Mouse (Mus musculus): Measurements from ENCODE around the gene Tnfaip2.

GRCm38 (mm10) chr12:111434745-111435327 lies 7.4 kb upstream of the Tnfaip2 start:
- TF ChIP-seq CTCF (IDR thresholded peaks at IDR 0.05; ENCODE audit: extremely low read depth, insufficient read length, insufficient replicate concordance, low read depth, low read length) (no peak), POLR2A (IDR thresholded peaks at IDR 0.05; ENCODE audit: low read depth, low read length) (no peak)

Data from small intestine, adult 2 months (tissue).